Mouse (Mus musculus): ENCODE measurements around the gene Rpa1.

DNA sequence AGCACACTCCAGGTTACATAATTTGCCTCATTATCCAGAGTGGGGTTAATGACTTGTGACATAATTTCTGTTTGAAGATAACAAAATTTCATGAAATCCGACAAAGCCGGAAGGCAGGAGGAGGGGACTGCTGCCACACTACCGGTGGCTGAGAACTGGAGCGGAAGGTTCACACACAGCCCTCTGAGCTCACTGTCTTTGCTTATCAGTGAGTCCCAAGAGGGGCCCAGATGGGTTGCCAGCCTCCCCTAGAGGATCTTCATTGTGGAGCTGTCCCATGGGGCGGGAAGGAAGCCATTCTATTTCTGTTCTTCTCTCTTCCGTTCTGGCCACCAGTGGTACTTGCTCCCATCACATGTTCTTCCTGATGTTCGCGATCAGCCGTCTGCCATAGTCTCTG lies 47.2 kb downstream of the Rpa1 start:
- no peak for TF ChIP-seq CTCF (IDR thresholded peaks at IDR 0.05)
- no peak for TF ChIP-seq EP300 (IDR thresholded peaks at IDR 0.05)
